Mouse (Mus musculus) myocyte (in vitro differentiated cells): ENCODE results near the gene Lats2.

Experiments
- CEBPB ChIP-seq: IDR thresholded peaks from 2 replicates; pipeline ENCODE4 v1.6.1; 2011; ENCODE audit warnings: mild to moderate bottlenecking, moderate library complexity; ENCODE audit not compliant: poor library complexity, insufficient read depth, severe bottlenecking
- E2F4 ChIP-seq: IDR thresholded peaks from one replicate; pipeline ENCODE4 v1.6.1; 2011; ENCODE audit warnings: mild to moderate bottlenecking, control low read depth, moderate library complexity; ENCODE audit not compliant: insufficient read depth
- MAX ChIP-seq: IDR thresholded peaks from one replicate; pipeline ENCODE4 v1.6.1; 2011; ENCODE audit warnings: low read depth, mild to moderate bottlenecking, control low read depth
- MYOG ChIP-seq, 3 experiments: IDR thresholded peaks; one replicate each; pipeline ENCODE4 v1.6.1; 2011; ENCODE audit warnings: control low read depth in 2 of 3, low read depth in 2 of 3, mild to moderate bottlenecking in 2 of 3; ENCODE audit not compliant: insufficient read length in 2 of 3, control insufficient read depth in 1 of 3, insufficient read depth in 1 of 3
- POLR2A ChIP-seq: IDR thresholded peaks from one replicate; pipeline ENCODE4 v1.6.1; 2011; ENCODE audit warnings: low read depth, mild to moderate bottlenecking, control low read depth, moderate library complexity; ENCODE audit not compliant: insufficient read length
- POLR2AphosphoS2 ChIP-seq: IDR thresholded peaks from one replicate; pipeline ENCODE4 v1.6.1; 2011; ENCODE audit warnings: low read depth, control low read depth; ENCODE audit not compliant: insufficient read length
- REST ChIP-seq: IDR thresholded peaks from one replicate; pipeline ENCODE4 v1.6.1; 2011; ENCODE audit warnings: mild to moderate bottlenecking, control low read depth, moderate library complexity; ENCODE audit not compliant: insufficient read depth, insufficient read length
- TCF12 ChIP-seq: IDR thresholded peaks from one replicate; pipeline ENCODE4 v1.6.1; 2011; ENCODE audit warnings: mild to moderate bottlenecking, control low read depth; ENCODE audit not compliant: poor library complexity, insufficient read depth, severe bottlenecking
- USF1 ChIP-seq: IDR thresholded peaks from one replicate; pipeline ENCODE4 v1.6.1; 2011; ENCODE audit warnings: low read depth, mild to moderate bottlenecking, control low read depth, moderate library complexity

GRCm38 (mm10) chr14:57686647-57687046 is 71.5 kb downstream of the Lats2 start:
- no peak for TF ChIP-seq POLR2A
- TF ChIP-seq MAX, result no peak
- peak; percentile 4 for TF ChIP-seq POLR2AphosphoS2
- no peak for TF ChIP-seq USF1
- no peak for TF ChIP-seq CEBPB
- no peak for TF ChIP-seq TCF12
- no peak for TF ChIP-seq REST
- no peak for TF ChIP-seq E2F4
- no peak for TF ChIP-seq MYOG (IDR thresholded peaks at IDR 0.05; ENCODE audit: control insufficient read depth in 1 of 3, insufficient read depth in 1 of 3, insufficient read length in 2 of 3, low read depth in 2 of 3)
